Mouse (Mus musculus) bone marrow macrophage, adult 2 months (primary cell): ENCODE data around the gene Irx6.

ENCODE experiments used
- CTCF ChIP-seq: IDR thresholded peaks from 2 replicates; pipeline ENCODE4 v1.5.1; 2012; ENCODE audit warnings: low read depth, mild to moderate bottlenecking, low read length, moderate library complexity
- POLR2A ChIP-seq: IDR thresholded peaks from 2 replicates; pipeline ENCODE4 v1.6.1; 2012; ENCODE audit warnings: mild to moderate bottlenecking, low read depth, low read length, borderline replicate concordance

- TF ChIP-seq POLR2A (no peak), CTCF (no peak)
These were observed 3.9 kb upstream of the Irx6 start for GRCm38 (mm10) chr8:92670236-92670635.
